Mouse (Mus musculus) T-helper 2 cell (primary cell): ENCODE measurements around the gene Unc93b1.

Source experiments
- in situ Hi-C: fragments of 300-600 bp; cut with MboI, MseI; formaldehyde crosslinking; loops from one replicate; pipeline ENCODE4 v1.15.1; 2025; ENCODE audit warnings: high pct_unique_total_duplicates

The Unc93b1 gene

DNA sequence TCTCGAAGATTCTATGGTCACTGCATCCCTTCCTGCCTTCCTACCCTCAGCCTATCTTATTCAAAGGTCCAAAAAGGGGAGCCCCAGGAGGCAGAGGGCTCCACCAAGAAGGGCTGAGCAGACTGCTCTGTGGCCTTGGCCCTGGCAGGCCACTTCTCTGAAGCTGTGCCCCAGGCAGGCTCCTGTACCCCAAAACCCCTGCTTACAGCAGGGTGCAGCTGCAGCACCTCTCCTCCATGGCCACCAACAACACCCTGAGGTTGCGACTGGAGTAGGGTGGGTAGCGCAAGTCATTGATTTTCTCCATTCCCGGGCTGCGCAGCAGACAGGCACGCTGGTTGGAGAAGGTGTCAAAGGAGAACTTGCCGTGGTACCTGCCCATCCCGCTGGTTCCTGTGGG is 21.3 kb upstream of the Unc93b1 start:
- in situ Hi-C loops, result no loop called here

DNA sequence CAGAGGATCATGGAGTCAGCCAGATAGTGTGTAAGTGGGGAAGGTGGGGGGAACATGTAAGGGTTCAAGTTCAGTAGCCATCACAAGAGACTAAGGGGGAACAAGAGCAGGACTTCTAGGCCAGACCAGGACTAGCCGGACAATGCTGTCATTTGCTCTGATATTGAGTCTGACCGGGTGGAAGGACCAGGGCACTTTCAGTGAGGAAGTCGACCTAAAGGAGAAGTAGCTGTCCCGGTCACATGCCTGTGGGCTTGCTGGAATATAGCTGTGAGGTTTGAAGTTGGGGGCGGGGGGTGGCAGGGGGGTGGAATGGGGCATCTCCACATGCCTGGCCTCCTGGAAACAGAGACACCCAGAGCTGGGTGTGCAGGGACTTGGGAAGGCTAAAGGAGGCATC is 20.5 kb upstream of the Unc93b1 start:
- in situ Hi-C loops, result no loop called here

DNA sequence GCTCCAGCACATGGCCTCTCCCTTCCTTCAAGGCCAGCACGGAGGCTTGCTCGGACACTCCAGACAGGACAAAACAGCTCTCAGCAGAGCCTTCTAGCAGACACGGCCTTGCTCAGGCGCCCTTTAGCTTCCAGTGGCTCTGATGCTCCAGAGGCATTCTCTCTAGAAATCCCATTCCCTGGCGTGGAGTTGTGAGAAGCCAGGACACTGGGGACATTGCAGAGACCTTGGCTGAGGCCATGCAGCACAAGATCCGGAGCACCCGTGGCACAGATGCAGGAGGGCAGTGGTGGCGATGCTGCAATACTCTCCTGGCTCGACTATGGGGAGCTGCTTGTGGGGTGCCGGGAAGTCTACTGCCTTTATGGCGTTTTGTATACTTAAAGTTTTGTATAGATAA is 18.3 kb upstream of the Unc93b1 start:
- in situ Hi-C loops, result no loop called here

DNA sequence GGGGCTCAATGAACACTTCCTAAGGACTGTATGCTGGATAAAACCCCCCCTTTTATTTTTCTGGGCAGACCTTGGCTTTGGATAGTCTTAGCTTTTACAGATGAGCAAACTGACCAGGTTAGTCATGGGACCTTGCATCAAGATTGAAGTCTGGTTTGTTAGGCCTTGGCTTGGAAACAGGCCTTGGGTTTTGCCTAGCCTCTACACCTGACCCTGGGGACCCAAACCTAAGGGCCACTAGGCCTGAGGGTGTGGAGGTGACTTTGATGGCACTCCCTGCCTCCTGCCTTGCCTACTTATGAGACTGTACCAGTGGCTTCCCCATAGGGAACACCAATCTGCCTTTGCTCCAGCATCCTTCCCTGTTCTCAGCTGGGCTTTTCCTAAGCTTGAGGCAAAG is 15.1 kb upstream of the Unc93b1 start:
- in situ Hi-C loops, result no loop called here

DNA sequence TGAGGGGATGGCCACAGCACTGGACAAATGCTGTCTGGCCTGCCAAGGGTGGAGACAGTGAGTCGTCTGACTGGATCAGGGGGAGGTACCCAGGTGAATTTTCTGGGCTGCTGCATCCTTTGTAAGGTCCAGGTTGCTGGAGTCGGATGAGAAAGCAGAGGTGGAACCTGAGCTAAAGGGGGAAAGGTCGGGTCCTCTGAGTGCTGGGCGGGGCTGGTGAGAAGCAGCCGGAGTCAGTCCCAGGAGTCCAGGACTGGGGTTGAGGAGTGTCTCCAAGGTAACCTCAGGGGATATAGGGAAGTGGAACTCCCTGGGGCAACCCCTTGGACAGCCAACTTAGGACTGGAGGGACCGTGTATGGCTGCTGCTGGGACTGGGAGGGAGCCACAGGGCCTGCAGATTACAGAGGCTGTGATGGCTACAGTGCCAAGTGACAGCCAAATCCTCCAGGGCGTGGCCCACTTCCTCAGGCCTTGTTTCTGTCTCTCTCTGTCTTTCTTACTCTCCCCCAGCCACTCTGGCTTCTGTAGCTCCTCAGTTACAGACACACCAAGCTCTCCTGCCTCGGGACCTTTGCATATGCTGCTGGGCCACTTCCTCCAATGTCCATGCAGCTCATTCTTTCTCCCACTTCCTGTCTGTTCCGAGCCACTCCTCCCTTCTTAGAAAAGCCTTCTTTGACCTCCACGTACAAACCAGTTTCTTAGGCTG is 12.2 kb upstream of the Unc93b1 start:
- in situ Hi-C loops, result no loop called here

DNA sequence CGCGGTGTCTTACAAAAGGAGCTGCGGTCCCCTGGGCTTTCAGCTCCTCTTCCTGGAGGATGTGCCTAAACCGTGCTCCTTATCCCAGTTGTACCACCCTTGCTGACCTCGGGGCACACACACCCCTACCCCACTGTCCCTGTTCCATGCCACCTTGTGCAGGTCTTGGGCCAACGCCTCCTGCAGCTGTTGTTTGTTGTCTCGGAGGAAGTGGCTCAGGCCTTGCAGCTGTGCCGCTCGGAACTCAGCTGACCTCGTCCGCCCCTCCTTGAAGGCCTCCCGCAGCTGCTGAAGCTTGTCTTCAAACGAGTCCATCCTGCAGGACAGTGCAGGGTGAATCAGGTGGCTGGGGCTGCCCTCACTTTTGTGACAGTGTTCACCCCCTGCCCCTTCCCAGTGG is 11.4 kb upstream of the Unc93b1 start:
- in situ Hi-C loops, result no loop called here

DNA sequence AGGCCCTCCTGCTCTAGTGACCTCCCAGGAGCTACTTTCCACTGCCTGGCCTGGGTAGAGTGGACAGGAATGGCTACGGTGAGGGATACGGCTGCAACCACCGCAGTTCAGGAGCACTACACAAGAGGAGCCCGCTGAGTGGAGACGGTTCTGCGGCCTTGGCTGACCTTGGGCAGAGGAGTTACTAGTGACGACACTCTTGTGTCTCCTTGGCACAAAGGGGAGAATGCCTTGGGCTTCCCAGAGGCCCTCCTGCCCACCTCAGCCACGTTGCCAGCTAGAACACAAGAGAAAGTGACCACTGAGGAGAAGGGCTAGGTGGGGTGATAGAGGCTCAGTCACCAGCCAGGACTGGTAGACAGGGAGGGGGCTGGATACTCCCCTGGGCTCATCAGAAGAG is 10.8 kb upstream of the Unc93b1 start:
- in situ Hi-C loops, result no loop called here

DNA sequence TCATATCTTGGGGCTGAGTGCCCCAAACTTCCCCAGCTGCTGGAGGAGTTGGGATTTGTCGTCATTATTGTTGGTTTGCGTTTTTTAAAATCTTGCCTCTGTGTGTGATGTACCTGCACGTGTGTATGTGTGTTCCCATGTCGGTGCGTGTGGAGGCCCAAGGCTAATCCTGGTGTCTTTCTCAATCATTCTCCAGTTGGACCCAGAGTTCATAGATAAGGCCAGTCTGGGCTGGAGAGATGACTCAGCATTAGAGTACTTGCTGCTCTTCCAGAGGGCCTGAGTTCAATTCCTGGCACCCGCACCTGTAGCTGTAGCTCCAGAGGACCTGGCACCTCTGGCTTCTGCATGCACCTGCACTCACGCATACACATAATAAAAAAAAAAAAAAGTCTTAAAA is 10.1 kb upstream of the Unc93b1 start:
- in situ Hi-C loops, result no loop called here

DNA sequence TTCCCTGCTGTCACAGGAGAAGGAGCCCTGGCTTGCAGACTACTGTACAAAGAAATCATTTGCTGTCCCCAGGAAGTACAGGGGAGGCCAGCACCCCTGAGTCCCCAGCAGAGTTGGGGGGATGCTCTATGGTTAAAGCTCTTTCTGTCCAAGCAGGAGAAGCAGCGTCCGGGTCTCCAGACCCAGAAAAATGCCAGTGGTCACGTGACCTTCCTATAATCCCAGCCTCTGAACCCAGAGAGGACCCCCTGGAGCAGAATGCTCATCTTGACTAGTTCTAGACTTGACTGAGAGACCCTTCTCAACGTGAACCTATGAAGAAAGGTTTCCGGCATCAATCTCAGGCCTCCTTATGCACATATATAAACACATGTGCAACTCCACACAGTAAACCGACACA is 9.1 kb upstream of the Unc93b1 start:
- in situ Hi-C loops, result no loop called here

DNA sequence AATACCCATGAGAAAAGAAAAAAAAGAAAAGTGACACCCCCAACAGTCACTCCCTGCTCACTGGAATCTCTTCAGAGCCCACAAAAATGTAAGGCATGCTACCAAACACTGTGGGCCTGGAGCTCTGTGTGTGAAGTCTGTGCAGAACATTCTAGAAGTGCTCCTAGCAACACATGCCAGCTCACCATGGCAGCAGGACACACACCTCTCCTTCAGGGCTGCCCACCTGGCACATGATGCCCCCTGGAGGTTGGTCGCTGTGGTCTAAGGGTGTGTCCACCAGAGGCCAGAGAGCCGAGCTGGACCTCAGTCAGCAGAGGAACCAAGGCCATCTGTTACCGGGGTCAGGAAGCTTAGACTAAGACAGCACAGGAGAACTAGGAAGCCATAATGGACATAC is 8.7 kb upstream of the Unc93b1 start:
- in situ Hi-C loops, result no loop called here

DNA sequence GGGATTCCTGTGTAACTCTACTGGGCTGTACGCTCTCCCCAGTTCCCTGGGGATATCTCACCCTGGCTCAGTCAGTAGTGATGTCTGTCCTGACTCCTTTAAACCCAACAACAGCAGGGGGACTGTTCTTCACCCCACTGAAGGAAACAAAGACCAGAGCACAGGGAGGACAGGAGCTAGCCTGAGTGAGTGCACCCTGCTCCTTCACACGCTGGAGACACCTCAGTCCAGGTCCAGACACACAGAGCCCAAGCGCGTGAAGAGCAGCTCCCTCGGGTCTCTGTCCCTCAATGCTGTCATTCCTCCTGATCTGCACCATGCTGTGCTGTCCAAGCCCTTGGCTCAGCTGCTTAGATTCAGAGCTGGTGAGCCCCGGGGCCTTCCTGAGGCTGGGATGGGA is 8.3 kb upstream of the Unc93b1 start:
- in situ Hi-C loops, result no loop called here

DNA sequence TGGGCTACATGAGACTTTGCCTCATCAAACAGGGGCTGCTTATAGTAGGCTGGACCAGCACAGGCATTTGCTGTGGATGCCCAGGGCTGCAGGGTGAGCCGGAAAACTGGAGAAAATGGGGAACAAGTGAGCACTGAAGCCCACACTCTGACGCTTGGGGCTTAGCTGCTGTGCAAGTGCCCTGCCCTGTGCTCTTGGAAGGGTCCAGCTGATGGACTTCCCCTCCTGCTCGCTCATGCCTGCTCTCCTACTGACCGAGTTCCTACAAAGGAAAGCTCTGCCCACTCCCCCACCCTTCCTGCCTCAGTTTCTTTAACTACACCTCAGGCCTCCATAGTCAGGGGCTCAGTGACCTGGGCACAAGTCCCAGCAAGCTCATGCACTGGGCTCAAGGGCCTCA is 7.0 kb upstream of the Unc93b1 start:
- in situ Hi-C loops, result no loop called here

DNA sequence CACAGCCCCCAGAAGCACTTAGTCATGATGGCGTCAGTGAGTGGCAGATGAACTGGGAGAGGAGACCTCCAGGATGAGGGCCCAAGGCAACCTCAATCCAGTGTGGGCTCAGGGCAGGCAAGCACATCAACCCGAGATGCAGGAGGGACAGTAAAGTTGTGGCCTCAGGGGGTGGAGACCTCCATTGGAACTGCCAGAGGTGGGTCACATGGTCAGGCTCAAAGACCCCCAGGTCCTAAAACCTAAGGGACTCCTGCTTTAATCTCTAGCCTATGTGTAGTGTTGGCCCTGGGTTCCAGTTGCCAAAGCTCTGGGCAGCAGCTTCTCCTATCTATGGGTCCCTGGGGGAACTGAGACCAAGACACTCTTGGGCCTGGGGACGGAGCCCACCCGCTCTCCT is 6.2 kb upstream of the Unc93b1 start:
- in situ Hi-C loops, result no loop called here

DNA sequence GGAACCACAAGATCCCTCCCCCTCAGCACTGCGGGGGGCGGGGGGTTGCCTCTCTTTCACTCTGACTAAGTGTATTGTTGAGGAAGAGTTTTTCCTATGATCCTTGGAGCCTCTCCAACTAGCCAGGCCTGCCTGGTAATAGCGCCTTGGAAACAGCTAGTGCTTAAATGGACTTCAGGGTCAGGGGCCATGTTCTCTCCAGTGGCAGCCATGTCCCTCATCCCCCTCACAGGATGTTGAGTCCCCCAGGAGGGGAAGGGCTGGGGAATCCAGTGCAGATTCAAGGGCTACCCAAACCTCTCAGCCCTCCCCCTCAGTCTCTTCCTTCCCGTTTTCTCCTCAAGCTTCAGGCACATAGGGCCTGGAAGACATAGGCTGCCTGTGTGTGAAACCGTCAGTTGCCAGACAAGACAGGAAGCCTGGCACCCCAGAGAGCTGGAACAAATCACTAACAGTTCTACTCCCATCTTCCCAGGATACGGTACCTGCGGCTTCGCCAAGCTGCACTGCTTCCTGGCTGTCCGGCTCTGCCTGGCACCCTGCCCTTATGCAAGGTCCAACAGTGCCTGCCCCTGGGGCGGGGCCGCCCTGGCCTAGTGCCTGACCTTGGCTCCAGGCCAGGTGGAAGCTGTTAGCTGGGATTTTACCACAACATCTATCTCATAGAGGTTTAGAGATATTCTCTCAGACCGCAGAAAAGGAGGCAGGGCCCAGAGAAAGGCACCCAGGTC is 5.6 kb upstream of the Unc93b1 start, which contains the start of gene Aldh3b1:
Gene Aldh3b1 (minus strand): TSS at position 598 of the 731 bp plus-strand sequence.
- in situ Hi-C loops, result no loop called here

DNA sequence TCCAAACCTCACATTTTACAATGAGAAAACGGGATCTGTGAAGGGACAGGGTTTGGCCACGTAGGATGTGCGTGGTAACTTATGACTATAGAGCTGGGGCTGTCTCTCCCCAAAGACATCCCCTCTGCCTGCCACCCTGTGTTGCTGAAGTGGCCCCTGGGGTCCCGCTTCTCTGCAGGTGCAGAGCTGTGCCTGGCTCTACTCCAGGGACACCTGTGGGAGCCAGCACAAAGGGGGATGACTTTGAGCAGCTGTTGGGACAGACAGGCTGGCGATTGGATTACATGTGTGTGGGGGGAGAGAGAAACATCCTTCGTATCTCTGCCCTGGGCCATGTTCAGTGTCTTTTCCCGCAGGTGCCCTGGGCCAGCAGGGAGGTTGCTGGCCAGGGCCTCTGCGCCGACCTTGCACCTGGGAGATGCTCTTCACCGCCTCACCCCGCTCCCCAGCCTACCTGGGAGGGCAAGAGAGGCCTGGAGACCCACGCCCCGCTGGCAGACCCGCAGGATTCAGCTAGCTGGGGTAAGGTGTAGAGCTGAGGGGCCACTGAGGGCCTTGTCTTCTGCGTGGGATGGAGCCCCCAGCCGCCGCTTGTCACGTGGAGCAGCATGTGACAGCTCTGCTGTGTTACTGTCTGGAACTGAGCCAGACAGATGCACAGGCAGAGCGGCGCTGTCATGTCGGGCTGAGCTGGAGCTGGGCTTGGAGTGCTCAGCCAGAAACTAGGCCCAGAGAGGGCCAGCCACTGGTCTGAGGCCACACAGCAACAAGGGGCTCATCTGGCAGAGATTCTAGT is 4.5 kb upstream of the Unc93b1 start:
- in situ Hi-C loops, result no loop called here

DNA sequence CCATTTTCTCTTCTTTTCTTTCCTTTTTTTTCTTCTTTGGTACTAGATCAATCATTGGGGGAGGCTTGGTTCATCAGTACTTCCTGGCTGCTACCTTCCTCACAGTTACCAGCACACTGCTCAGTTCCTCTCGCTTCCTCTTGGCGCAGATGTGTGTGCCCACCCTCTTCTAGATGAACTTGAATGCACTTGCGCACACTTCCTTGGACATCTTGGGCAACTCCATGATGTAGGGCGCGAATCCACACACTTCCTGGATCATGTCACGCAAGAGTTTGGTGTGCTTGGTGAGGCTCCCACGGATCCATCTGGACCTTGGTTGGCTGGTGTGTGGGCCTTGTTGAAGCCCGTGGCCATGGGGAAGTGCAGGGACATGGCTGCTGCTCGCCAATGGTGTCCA is 3.3 kb upstream of the Unc93b1 start:
- in situ Hi-C loops, result no loop called here

DNA sequence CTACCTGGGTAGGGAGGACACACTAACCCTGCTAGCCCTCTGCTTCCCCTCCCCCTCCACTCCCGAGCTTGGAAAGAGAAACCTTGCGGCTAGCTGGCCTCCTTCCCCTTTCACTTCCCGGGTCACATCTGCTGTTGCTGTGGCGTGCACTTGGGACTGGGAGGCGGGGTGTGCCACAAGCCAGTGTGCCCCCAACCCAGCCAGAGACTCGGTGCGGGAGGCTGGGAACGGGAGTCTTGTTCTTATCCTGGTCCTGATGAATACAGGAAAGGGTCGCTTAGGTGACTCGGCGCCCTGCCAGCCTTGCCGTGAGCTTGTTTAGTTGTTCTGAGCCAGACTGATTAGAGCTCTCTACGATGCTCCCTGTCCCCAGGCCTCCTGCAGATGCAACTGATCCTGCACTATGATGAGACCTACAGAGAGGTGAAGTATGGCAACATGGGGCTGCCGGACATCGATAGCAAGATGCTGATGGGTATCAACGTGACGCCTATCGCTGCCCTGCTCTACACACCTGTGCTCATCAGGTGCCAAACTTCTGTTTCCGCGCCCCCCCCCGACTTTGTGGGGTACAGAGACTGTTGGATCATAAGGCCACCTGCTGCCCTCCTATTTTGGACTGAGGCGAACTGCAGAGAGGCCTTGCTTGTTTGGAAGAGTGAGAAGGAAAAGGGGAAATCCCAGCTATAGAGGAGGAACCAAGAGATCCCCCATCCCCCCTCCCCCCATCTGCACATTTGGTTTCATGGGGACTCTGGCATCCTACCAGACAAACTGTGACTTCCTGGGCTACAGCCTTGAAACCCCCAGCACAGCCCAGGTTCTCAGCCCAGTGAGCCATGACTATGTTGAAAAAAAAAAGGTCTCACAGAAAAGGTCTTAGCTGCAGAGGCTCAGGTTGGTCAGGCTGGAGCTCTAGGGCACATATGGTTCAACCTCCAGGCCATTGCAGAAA is 1.2 kb downstream of the Unc93b1 start:
- in situ Hi-C loops, result no loop called here

DNA sequence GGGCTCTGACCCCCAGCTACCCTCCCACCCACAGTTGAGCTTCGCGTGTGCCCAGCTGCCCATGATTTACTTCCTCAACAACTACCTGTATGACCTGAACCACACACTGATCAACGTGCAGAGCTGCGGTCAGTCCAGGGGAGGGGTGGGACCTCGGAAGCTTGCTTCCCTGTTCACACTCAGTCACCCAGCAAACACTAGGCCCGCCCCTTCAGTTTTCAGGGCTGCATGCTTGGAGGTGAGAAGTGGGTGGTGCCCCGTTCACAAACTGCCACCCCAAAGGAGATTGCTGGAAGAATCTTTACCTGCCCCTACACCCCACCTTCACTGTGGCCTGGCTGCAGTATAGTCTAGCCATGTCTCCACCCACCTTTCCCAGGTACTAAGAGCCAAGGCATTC is 7.3 kb downstream of the Unc93b1 start:
- in situ Hi-C loops, result no loop called here

DNA sequence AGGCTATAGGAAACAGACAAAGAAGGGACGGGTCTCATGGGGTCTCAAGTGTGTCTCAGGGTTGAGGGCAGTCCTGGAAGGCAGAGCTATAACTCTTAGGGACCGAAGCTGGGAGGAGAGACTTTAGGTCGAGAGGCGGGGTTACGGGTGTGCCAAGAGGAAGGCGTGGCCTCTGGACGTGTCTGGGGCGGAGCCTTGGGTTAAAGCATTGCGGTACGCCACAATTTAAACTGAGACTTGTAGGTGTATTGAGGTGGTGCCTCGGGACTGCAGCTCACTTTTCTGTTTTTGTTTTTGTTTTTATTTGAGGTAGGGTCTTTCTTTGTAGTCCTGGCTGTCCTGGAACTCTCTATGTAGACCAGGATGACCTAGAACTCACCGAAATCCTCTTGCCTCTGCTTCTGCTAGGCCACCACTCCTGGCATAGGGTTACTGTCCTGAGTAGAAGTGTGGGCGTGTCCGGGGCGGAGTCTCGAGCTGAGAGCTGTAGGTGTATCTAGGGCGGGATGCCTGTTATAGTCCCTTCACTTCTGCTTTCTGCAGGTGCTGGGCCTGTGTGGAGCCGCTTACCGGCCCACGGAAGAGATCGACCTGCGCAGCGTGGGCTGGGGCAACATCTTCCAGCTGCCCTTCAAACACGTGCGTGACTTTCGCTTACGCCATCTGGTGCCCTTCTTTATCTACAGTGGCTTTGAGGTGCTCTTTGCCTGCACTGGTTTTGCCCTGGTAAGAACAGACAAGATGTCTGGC is 8.2 kb downstream of the Unc93b1 start:
- in situ Hi-C loops, result no loop called here

DNA sequence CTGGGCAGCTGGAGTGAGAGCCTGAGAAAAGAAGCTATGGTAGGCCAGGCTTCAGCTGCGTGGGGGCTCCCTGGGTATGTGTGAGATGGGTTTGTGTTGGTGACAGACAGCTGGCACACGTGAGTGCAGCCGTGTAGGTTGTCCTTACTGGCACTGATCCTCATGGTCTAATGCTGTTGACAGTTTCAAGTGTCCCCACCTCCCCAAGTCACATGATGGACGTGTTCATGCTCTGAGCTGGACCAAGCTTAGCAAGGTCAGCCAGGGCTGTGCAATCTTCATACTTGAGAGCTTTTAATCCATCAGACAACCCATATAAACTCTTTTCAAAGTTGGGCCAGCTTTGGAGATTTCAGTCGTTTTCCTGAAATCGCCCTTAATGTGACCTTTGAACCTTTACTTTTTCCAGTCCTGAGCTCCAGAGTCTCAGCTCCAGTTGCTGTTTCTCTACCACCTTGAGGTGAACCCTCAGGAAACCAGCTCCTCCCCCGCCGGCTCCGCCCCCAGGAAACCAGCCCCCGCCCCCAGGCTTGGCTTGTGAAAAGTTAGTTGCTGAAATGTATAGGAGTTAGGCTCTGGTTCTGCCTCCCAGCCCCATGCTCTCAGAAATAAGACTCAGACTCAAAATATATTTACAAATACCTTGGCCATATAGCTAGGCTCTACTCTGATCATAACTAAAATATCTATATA is 11.0 kb downstream of the Unc93b1 start:
- in situ Hi-C loops, result no loop called here
